Mouse (Mus musculus) G1E (cell line): ENCODE measurements around the gene Rnase2b.

ENCODE experiments used
- CTCF ChIP-seq: IDR thresholded peaks from 2 replicates; pipeline ENCODE4 v1.5.1; 2012; ENCODE audit warnings: low read depth, low read length, inconsistent platforms, mixed read lengths
- GATA1 ChIP-seq: IDR thresholded peaks from 2 replicates; pipeline ENCODE4 v1.6.1; 2012; ENCODE audit warnings: borderline replicate concordance, low read length, inconsistent platforms, mixed read lengths
- GATA2 ChIP-seq: IDR thresholded peaks from 2 replicates; pipeline ENCODE4 v1.6.1; 2012; ENCODE audit warnings: low read depth, low read length, inconsistent platforms, borderline replicate concordance

DNA sequence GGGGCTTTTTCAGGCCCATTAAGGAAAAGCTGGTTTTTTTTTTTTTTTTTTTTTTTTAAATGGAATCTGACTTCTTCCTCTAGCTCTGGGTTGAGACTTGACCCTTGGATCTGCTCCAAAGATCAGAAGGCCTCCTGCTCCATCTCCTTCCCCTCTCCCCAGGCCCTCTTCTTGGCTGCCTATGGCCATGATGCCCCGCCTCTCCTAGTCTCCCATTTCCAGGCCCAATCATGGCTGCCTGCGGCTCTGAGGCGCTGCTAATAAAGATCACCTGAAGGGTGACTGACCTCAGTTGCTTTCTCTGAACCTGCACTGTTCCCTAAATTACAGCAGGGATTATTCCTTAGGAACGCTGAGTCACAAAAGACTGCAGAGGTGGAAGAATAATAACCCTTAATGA lies 11.8 kb downstream of the Rnase2b start:
- TF ChIP-seq GATA1, result no peak
- no peak for TF ChIP-seq CTCF
- no peak for TF ChIP-seq GATA2
